Mouse (Mus musculus) lung, embryonic 14.5 days (tissue): ENCODE results near the gene Arpc1b. TPM values are rescaled to one million over a fixed set of nuclear protein-coding genes. Genes with fewer than 3 reads are reported as not detected.
A peak's percentile ranks its signal among the peaks of the same experiment; 100 is the strongest.
"Not testable (repeated sequence)": the region's sequence is repeated elsewhere in the genome, so short reads cannot be mapped to it uniquely, and the experiment has no call there.

Source experiments
- ATAC-seq: fragments of 200-750 bp; cut with Nextera tagmentation; 2 replicates; pipeline ENCODE4 v1.8.0; 2017; ENCODE audit warnings: mild to moderate bottlenecking, moderate TSS enrichment, moderate library complexity; ENCODE audit not compliant: insufficient read depth
- DNase-seq: peaks from one replicate; pipeline ENCODE4 v3.0.0-alpha.2; 2015
- H3K27ac ChIP-seq: fragments of 300-500 bp; sonication (generic); 2 replicates; pipeline ENCODE4 v1.5.1; 2014; ENCODE audit warnings: low read depth, mild to moderate bottlenecking, moderate library complexity
- H3K27me3 ChIP-seq: fragments of 300-500 bp; sonication (generic); 2 replicates; pipeline ENCODE4 v1.6.1; 2014; ENCODE audit warnings: low read length, control low read depth; ENCODE audit not compliant: insufficient read depth
- H3K36me3 ChIP-seq: fragments of 300-500 bp; sonication (generic); 2 replicates; pipeline ENCODE4 v1.6.1; 2014; ENCODE audit warnings: control low read depth; ENCODE audit not compliant: insufficient read depth
- H3K4me1 ChIP-seq: fragments of 300-500 bp; sonication (generic); 2 replicates; pipeline ENCODE4 v1.6.1; 2014; ENCODE audit warnings: antibody characterized with exemption, control low read depth; ENCODE audit not compliant: insufficient read depth
- H3K4me2 ChIP-seq: fragments of 300-500 bp; sonication (generic); 2 replicates; pipeline ENCODE4 v1.6.1; 2014; ENCODE audit warnings: mild to moderate bottlenecking
- H3K4me3 ChIP-seq: fragments of 300-500 bp; sonication (generic); 2 replicates; pipeline ENCODE4 v1.5.1; 2014; ENCODE audit warnings: low read depth, low read length
- H3K9ac ChIP-seq: fragments of 300-500 bp; sonication (generic); 2 replicates; pipeline ENCODE4 v1.6.1; 2014
- H3K9me3 ChIP-seq: fragments of 300-500 bp; sonication (generic); 2 replicates; pipeline ENCODE4 v1.6.1; 2016; ENCODE audit warnings: low read depth, low read length, control low read depth
- CTCF ChIP-seq: IDR thresholded peaks from 2 replicates; pipeline ENCODE4 v1.5.1; 2016; ENCODE audit warnings: antibody characterized with exemption, low read depth
- WGBS: fragments of 180-500 bp; shearing (Covaris S2); extraction: QIAGEN DNeasy Blood & Tissue Kit; methylation state at CpG from one replicate; pipeline ENCODE4 v1.1.7; 2014; 5-methylcytosine and 5-hydroxymethylcytosine counted together
- polyA plus RNA-seq: library from polyadenylated mRNA; unstranded; fragments of >200 nt; fragmentation: Nextera tagmentation; extraction: Ambion mirVana; gene quantifications from 2 replicates; pipeline ENCODE4 v1.2.1, GENCODE M21; 2014

Arpc1b gene
- polyA plus RNA-seq, 1 experiment from 2014 or later, result 189 TPM

DNA sequence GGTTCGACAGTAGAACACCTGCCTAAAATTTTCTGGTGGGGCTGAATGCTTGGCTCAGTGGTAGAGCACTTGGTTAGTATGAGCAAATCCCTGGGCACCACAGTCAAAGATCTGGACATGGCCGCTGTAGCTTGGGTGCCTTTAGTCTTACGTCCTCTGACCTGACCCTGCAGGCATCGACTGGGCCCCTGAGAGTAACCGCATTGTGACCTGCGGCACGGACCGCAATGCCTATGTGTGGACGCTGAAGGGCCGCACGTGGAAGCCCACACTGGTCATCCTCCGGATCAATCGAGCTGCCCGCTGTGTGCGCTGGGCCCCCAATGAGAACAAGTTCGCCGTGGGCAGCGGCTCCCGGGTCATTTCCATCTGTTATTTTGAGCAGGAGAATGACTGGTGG lies 9.4 kb downstream of the Arpc1b start:
- no peaks in the 10 kb centered on the region for H3K9me3 ChIP-seq
- H3K36me3 ChIP-seq, result peaks cover 65% of the 10 kb centered on the region
- no peak for ATAC-seq
- no peak overlapping the region for H3K4me2 ChIP-seq
- no peaks in the 10 kb centered on the region for H3K27me3 ChIP-seq
- H3K4me3 ChIP-seq, result no peak overlapping the region
- no peaks in the 10 kb centered on the region for H3K4me1 ChIP-seq
- H3K9ac ChIP-seq, result no peak overlapping the region
- WGBS, result 91% methylated on average over 19 of the region's 19 CpGs
- DNase-seq, result no peak
- no peak for TF ChIP-seq CTCF
- no peak overlapping the region for H3K27ac ChIP-seq

- H3K4me2 ChIP-seq, result no peak overlapping the region
- no peaks in the 10 kb centered on the region for H3K9me3 ChIP-seq
- DNase-seq (no peak), ATAC-seq (no peak)
- peaks cover 94% of the 10 kb centered on the region for H3K36me3 ChIP-seq
- H3K9ac ChIP-seq, result no peak overlapping the region
- H3K4me1 ChIP-seq, result no peaks in the 10 kb centered on the region
- no peak for TF ChIP-seq CTCF
- WGBS, result 94% methylated on average over 9 of the region's 9 CpGs
- H3K27me3 ChIP-seq, result no peaks in the 10 kb centered on the region
- no peak overlapping the region for H3K27ac ChIP-seq
- H3K4me3 ChIP-seq, result no peak overlapping the region
Measured at GRCm38 (mm10) chr5:145126580-145126979, 12.6 kb downstream of the Arpc1b start.

DNA sequence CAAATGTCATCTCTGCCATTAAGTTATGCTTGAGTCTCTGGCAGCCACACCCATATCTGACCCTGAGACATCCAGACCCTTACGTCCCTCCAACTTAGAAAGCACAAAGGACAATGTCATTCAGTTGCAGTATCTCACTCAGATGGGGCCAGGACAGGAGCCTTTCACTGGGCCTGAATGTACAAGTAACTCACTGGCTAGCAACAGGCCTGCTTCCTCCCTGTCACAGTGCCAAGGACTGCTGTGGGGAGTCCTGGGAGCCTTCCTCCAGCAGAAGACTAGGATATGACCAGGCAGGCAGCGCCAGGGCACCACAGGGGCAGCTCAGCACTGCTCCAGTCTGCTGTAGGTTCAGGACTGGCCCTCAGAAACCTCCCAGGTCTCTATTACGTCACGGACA lies 15.1 kb downstream of the Arpc1b start:
- Histone ChIP-seq H3K4me3 (no peak overlapping the region), H3K4me2 (no peak overlapping the region), H3K9me3 (no peaks in the 10 kb centered on the region), H3K27me3 (no peaks in the 10 kb centered on the region), H3K27ac (no peak overlapping the region), H3K4me1 (no peaks in the 10 kb centered on the region), H3K36me3 (peaks cover 96% of the 10 kb centered on the region), H3K9ac (no peak overlapping the region)
- ATAC-seq (no peak), DNase-seq (no peak)
- no peak for TF ChIP-seq CTCF
- WGBS, result 91% methylated on average over 4 of the region's 4 CpGs

DNA sequence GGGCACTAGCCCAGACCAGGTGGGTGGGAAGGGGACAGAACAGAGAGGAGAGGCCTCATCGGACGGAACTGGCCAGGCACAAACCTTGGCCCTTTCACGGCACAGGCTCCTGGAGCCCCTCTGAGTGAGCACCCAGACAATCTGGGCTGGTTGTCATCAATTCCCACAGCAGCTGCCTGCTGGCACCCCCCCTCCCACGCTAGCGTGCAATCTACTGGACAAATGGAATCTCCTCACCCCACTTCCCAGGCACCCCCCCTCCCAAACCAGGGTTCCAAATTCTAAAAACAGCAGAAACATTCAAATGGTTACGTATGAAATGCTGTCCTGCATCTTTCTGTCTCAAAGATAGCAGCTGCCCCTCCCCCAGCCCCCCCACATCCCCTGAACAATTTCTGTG lies 15.8 kb downstream of the Arpc1b start:
- H3K9ac ChIP-seq, H3K27me3 ChIP-seq, H3K4me1 ChIP-seq, H3K27ac ChIP-seq, H3K4me2 ChIP-seq, H3K4me3 ChIP-seq, H3K9me3 ChIP-seq, ATAC-seq, DNase-seq: not testable (repeated sequence)
- WGBS, result 89% methylated on average over 6 of the region's 6 CpGs
- H3K36me3 ChIP-seq, result peaks cover 96% of the 10 kb centered on the region

GRCm38 (mm10) chr5:145130191-145130590 lies 16.2 kb downstream of the Arpc1b start:
- no peak for DNase-seq
- Histone ChIP-seq H3K4me3 (no peak overlapping the region), H3K27ac (no peak overlapping the region), H3K9me3 (no peaks in the 10 kb centered on the region), H3K4me2 (no peak overlapping the region), H3K9ac (no peak overlapping the region), H3K27me3 (no peaks in the 10 kb centered on the region), H3K4me1 (no peaks in the 10 kb centered on the region), H3K36me3 (peaks cover 96% of the 10 kb centered on the region)
- ATAC-seq, result no peak
- WGBS, result 78% methylated on average over 11 of the region's 11 CpGs
- TF ChIP-seq CTCF, result no peak

- no peak overlapping the region for H3K27ac ChIP-seq
- no peaks in the 10 kb centered on the region for H3K9me3 ChIP-seq
- no peak overlapping the region for H3K4me3 ChIP-seq
- H3K4me1 ChIP-seq, result no peaks in the 10 kb centered on the region
- TF ChIP-seq CTCF, result no peak
- H3K27me3 ChIP-seq, result no peaks in the 10 kb centered on the region
- DNase-seq, result no peak
- ATAC-seq, result no peak
- no peak overlapping the region for H3K4me2 ChIP-seq
- H3K9ac ChIP-seq, result no peak overlapping the region
- H3K36me3 ChIP-seq, result peaks cover 97% of the 10 kb centered on the region
- 88% methylated on average over 3 of the region's 3 CpGs for WGBS
Measured at GRCm38 (mm10) chr5:145130995-145131394, 17.0 kb downstream of the Arpc1b start.

DNA sequence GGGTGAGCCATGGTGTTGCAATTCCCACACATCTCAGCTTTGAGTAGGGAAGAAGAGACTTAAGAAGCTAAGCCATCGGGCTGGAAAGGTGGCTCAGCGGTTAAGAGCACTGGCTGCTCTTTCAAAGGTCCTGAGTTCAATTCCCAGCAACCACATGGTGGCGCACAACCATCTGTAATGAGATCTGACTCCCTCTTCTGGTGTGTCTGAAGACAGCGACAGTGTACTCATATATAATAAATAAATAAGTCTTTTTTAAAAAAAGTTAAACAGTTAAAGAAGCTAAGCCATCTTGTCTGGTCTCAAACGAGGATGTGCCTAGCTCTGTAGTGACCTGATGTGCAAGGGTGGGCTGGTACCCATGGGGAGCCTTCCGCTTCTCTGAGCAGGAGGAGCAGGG lies 19.3 kb downstream of the Arpc1b start:
- peak; percentile 35 for TF ChIP-seq CTCF
- H3K27me3 ChIP-seq, H3K4me3 ChIP-seq, ATAC-seq, H3K4me2 ChIP-seq, DNase-seq, H3K9me3 ChIP-seq, H3K9ac ChIP-seq, H3K4me1 ChIP-seq, H3K27ac ChIP-seq: not testable (repeated sequence)
- peaks cover 84% of the 10 kb centered on the region for H3K36me3 ChIP-seq
- 89% methylated on average over 6 of the region's 6 CpGs for WGBS

DNA sequence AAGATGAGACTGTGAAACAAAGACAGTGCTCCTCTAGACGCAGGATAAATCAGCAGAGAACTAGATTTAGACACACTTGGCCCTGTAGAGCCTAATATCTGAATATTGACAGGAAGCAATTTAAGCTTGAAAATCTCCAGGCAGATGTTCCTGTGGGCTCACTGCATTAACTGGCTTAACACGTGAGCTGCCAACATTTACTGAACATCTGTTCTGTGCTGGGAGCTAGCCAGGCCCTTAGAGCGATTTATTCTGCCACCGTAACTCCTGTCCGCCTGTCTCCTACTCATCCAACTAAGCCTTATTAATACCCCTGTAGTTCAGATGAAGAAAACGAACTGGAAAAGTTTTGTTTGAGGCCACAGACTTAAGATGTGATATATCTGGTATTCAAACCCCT lies 24.8 kb downstream of the Arpc1b start:
- Histone ChIP-seq H3K4me1 (0 out of 2 replicates have a peak, but pooled peaks cover 3% of the 10 kb centered on the region), H3K27me3 (no peaks in the 10 kb centered on the region), H3K36me3 (peaks cover 57% of the 10 kb centered on the region), H3K4me3 (peak overlapping the region; percentile 96), H3K4me2 (peak overlapping the region; percentile 94), H3K27ac (no peak overlapping the region), H3K9ac (peak overlapping the region; percentile 90), H3K9me3 (no peaks in the 10 kb centered on the region)
- DNase-seq (peak; percentile 48), ATAC-seq (no peak)
- TF ChIP-seq CTCF, result no peak
- 10% methylated on average over 6 of the region's 6 CpGs for WGBS
